Mouse (Mus musculus) common myeloid progenitor, adult 5-6 weeks (primary cell): Measurements from ENCODE around the gene Gm42421. TPM values are rescaled to one million over a fixed set of nuclear protein-coding genes. Genes with fewer than 3 reads are reported as not detected.

ENCODE experiments used
- ATAC-seq: replicated peaks from 2 replicates; pipeline ENCODE4 v1.8.0; 2016; ENCODE audit warnings: low read depth, mild to moderate bottlenecking, moderate TSS enrichment, inconsistent platforms; ENCODE audit not compliant: poor library complexity, severe bottlenecking
- total RNA-seq: library from RNA; stranded (forward); fragments of 200-1000, 187-1606 nt; gene quantifications from 2 replicates; pipeline ENCODE4 v1.2.3, GENCODE M21; 2017

Gene Gm42421
- total RNA-seq, 1 experiment from 2014 or later: not detected

GRCm38 (mm10) chr5:143933414-143933813, 5.4 kb downstream of the Gm42421 start:
- no peak for ATAC-seq

- ATAC-seq: no peak
Observed at GRCm38 (mm10) chr5:143933875-143934274, 5.9 kb downstream of the Gm42421 start.

GRCm38 (mm10) chr5:143936156-143936555, 8.2 kb downstream of the Gm42421 start:
- no peak for ATAC-seq

- peak; percentile 52; the same call in 1 of the 2 replicates for ATAC-seq
Observed at GRCm38 (mm10) chr5:143941588-143941987, 13.6 kb downstream of the Gm42421 start.

- no peak for ATAC-seq
Observed at GRCm38 (mm10) chr5:143943231-143944125, 15.5 kb downstream of the Gm42421 start.

GRCm38 (mm10) chr5:143948361-143948760, 20.4 kb downstream of the Gm42421 start:
- ATAC-seq: no peak

GRCm38 (mm10) chr5:143950016-143950415, 22.0 kb downstream of the Gm42421 start:
- ATAC-seq: no peak

GRCm38 (mm10) chr5:143957101-143957500, 29.1 kb downstream of the Gm42421 start:
- no peak for ATAC-seq

- no peak for ATAC-seq
Observed at GRCm38 (mm10) chr5:143959551-143959950, 31.6 kb downstream of the Gm42421 start.

- ATAC-seq: no peak
Observed at GRCm38 (mm10) chr5:143961176-143961575, 33.2 kb downstream of the Gm42421 start.

GRCm38 (mm10) chr5:143965586-143966345, 37.8 kb downstream of the Gm42421 start:
- ATAC-seq: no peak

- ATAC-seq: no peak
Observed at GRCm38 (mm10) chr5:143966671-143967070, 38.7 kb downstream of the Gm42421 start.

- no peak for ATAC-seq
Observed at GRCm38 (mm10) chr5:143972628-143973027, 44.7 kb downstream of the Gm42421 start.

GRCm38 (mm10) chr5:143974931-143975630, 47.1 kb downstream of the Gm42421 start:
- peak; percentile 91 for ATAC-seq

GRCm38 (mm10) chr5:143975631-143975933, 47.6 kb downstream of the Gm42421 start:
- ATAC-seq: peak; percentile 43

- ATAC-seq: no peak
Observed at GRCm38 (mm10) chr5:143976232-143976631, 48.3 kb downstream of the Gm42421 start.

GRCm38 (mm10) chr5:143976726-143977431, 48.9 kb downstream of the Gm42421 start:
- ATAC-seq: no peak

GRCm38 (mm10) chr5:143980858-143981257, 52.9 kb downstream of the Gm42421 start:
- ATAC-seq: no peak

GRCm38 (mm10) chr5:143982361-143982760, 54.4 kb downstream of the Gm42421 start:
- ATAC-seq: no peak

- no peak for ATAC-seq
Observed at GRCm38 (mm10) chr5:143985381-143985780, 57.4 kb downstream of the Gm42421 start.
